Mouse (Mus musculus) cortical plate, adult 2 months (tissue): ENCODE measurements around the gene Slc50a1.

Experiments used
- CTCF ChIP-seq: fragments of 200-500 bp; IDR thresholded peaks from 2 replicates; pipeline ENCODE4 v1.5.1; 2011; ENCODE audit warnings: mild to moderate bottlenecking, control low read depth, low read length; ENCODE audit not compliant: insufficient read depth; ENCODE audit errors: extremely low read depth
- POLR2A ChIP-seq: fragments of 200-500 bp; IDR thresholded peaks from 2 replicates; pipeline ENCODE4 v1.6.1; 2011; ENCODE audit warnings: mild to moderate bottlenecking, low read length, control low read depth; ENCODE audit not compliant: insufficient read depth; ENCODE audit errors: extremely low read depth

GRCm38 (mm10) chr3:89270051-89270755 lies at the start of gene Slc50a1:
- TF ChIP-seq POLR2A = peak; percentile 76
- 0 out of 2 replicates have a peak, but pooled peaks have one; percentile 22 for TF ChIP-seq CTCF
